Mouse (Mus musculus) testis, postnatal 14 days (tissue): ENCODE data around the gene Tmem120a.

ENCODE experiments used
- DNase-seq: peaks from one replicate; pipeline ENCODE4 v3.0.0; 2021; ENCODE audit warnings: low spot score

Tmem120a gene

GRCm38 (mm10) chr5:135731322-135731721 is 12.9 kb downstream of the Tmem120a start:
- no peak for DNase-seq

GRCm38 (mm10) chr5:135730916-135731315 is 13.3 kb downstream of the Tmem120a start:
- DNase-seq, result no peak

- DNase-seq, result no peak
Measured at GRCm38 (mm10) chr5:135730278-135730677, 14.0 kb downstream of the Tmem120a start.

- no peak for DNase-seq
Measured at GRCm38 (mm10) chr5:135729351-135729750, 14.9 kb downstream of the Tmem120a start.

GRCm38 (mm10) chr5:135728361-135728760 is 15.9 kb downstream of the Tmem120a start:
- no peak for DNase-seq

- DNase-seq, result no peak
Measured at GRCm38 (mm10) chr5:135727871-135728270, 16.4 kb downstream of the Tmem120a start.

- no peak for DNase-seq
Measured at GRCm38 (mm10) chr5:135726641-135727346, 17.5 kb downstream of the Tmem120a start.

- no peak for DNase-seq
Measured at GRCm38 (mm10) chr5:135725991-135726390, 18.3 kb downstream of the Tmem120a start.

- DNase-seq, result no peak
Measured at GRCm38 (mm10) chr5:135725391-135725841, 18.8 kb downstream of the Tmem120a start.

- no peak for DNase-seq
Measured at GRCm38 (mm10) chr5:135724536-135725322, 19.5 kb downstream of the Tmem120a start.

GRCm38 (mm10) chr5:135723165-135723751 is 21.0 kb downstream of the Tmem120a start:
- DNase-seq, result no peak

GRCm38 (mm10) chr5:135722121-135722520 is 22.1 kb downstream of the Tmem120a start:
- no peak for DNase-seq

- DNase-seq, result no peak
Measured at GRCm38 (mm10) chr5:135721076-135721475, 23.2 kb downstream of the Tmem120a start.

GRCm38 (mm10) chr5:135720121-135720520 is 24.1 kb downstream of the Tmem120a start:
- no peak for DNase-seq

GRCm38 (mm10) chr5:135719586-135720120 is 24.6 kb downstream of the Tmem120a start:
- no peak for DNase-seq

GRCm38 (mm10) chr5:135715624-135716023 is 28.6 kb downstream of the Tmem120a start:
- DNase-seq, result no peak

GRCm38 (mm10) chr5:135713441-135714218 is 30.6 kb downstream of the Tmem120a start:
- DNase-seq, result no peak

GRCm38 (mm10) chr5:135712803-135713202 is 31.4 kb downstream of the Tmem120a start:
- no peak for DNase-seq

GRCm38 (mm10) chr5:135711582-135712355 is 32.5 kb downstream of the Tmem120a start:
- DNase-seq, result no peak

- no peak for DNase-seq
Measured at GRCm38 (mm10) chr5:135710599-135711214, 33.5 kb downstream of the Tmem120a start.

- DNase-seq, result no peak
Measured at GRCm38 (mm10) chr5:135709716-135710115, 34.5 kb downstream of the Tmem120a start.
